Mouse (Mus musculus): ENCODE data around the gene Dock1.

GRCm38 (mm10) chr7:135021544-135022100 is 351.2 kb downstream of the Dock1 start:
- TF ChIP-seq CTCF (conservative IDR thresholded peaks at IDR 0.05; ENCODE audit: low read length) = no peak
- TF ChIP-seq POU5F1 (IDR thresholded peaks at IDR 0.05; ENCODE audit: borderline replicate concordance, low read length) = no peak

Data from E14TG2a.4 (cell line).